Mouse (Mus musculus) G1E (cell line): ENCODE data around the gene Nfyc.

Experiments used
- CTCF ChIP-seq: IDR thresholded peaks from 2 replicates; pipeline ENCODE4 v1.5.1; 2012; ENCODE audit warnings: low read depth, low read length, inconsistent platforms, mixed read lengths
- GATA1 ChIP-seq: IDR thresholded peaks from 2 replicates; pipeline ENCODE4 v1.6.1; 2012; ENCODE audit warnings: borderline replicate concordance, low read length, inconsistent platforms, mixed read lengths
- GATA2 ChIP-seq: IDR thresholded peaks from 2 replicates; pipeline ENCODE4 v1.6.1; 2012; ENCODE audit warnings: low read depth, low read length, inconsistent platforms, borderline replicate concordance
- POLR2AphosphoS5 ChIP-seq: IDR thresholded peaks from 2 replicates; pipeline ENCODE4 v1.6.1; 2012; ENCODE audit warnings: low read depth, low read length, inconsistent platforms; ENCODE audit not compliant: insufficient replicate concordance
- TAL1 ChIP-seq: conservative IDR thresholded peaks from 2 replicates; pipeline ENCODE4 v1.6.1; 2012; ENCODE audit warnings: low read depth, low read length, inconsistent platforms, mixed read lengths

- no peak for TF ChIP-seq CTCF
- TF ChIP-seq POLR2AphosphoS5: no peak
- TF ChIP-seq TAL1: no peak
- no peak for TF ChIP-seq GATA1
- no peak for TF ChIP-seq GATA2
These were observed 85.4 kb downstream of the Nfyc start for GRCm38 (mm10) chr4:120745731-120746551.
